Mouse (Mus musculus) adrenal gland, adult 8-10 months (tissue): ENCODE measurements around the gene Tmem62. TPM values are rescaled to one million over a fixed set of nuclear protein-coding genes. Genes with fewer than 3 reads are reported as not detected.
"Not testable (repeated sequence)": the region's sequence is repeated elsewhere in the genome, so short reads cannot be mapped to it uniquely, and the experiment has no call there.

Experiments
- DNase-seq: peaks from one replicate; pipeline ENCODE4 v3.0.0; 2022
- total RNA-seq, 4 experiments: library from RNA; stranded (reverse); gene quantifications; 2 replicates each; pipeline ENCODE4 v1.2.4; 2022

Gene Tmem62
- total RNA-seq = 10 to 100 TPM in 3 of 4 experiments, 1 to 10 TPM in 1; 9.7 to 25.4 (median 21.2) TPM

DNA sequence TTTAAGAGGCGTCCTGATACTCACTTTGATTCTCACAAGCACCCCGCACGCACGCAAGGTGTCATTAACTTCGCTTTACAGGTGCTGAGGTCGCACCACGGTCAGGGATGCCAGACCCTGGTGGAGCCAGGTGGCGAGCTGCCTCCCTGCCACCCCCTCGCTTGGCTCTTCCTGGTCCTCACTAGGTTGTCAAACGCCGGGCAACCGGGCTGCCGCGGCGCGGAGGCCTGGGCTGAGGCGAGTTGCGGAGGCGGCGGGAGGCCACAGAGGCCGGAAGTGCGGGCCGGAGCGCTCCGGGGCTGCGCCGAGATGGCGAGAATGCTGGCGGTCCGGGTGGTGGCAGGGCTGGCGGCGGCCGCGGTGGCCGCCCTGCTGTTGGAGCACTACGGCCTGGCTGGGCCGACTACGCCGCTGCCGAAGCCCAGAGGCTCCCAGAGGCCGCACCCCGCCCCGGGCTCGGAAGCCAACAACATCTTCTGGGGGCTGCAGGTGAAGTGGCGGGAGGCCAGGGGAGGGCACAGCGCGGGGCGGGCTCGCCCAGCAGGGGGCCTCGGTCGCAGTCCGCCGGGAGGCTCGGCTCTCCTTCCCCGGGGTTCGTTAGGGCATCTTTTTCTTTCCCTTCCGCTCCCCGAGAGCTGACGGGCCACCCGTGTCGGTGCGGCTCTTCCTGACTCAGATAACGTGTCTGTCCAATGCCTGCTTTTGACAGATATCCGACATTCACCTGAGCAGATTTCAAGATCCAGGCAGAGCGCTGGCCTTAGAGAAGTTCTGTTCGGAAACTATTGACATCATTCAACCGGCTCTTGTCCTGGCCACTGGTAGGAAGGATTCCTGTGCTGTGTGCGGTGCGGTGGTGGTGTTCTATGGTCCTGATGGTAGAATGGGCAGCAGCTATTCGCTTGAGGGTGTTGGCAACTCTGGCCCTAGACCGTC is at the start of gene Tmem62:
Tmem62 (plus strand) TSS at position 28 of the 936 bp plus-strand sequence.
- peak; percentile 51 for DNase-seq

DNA sequence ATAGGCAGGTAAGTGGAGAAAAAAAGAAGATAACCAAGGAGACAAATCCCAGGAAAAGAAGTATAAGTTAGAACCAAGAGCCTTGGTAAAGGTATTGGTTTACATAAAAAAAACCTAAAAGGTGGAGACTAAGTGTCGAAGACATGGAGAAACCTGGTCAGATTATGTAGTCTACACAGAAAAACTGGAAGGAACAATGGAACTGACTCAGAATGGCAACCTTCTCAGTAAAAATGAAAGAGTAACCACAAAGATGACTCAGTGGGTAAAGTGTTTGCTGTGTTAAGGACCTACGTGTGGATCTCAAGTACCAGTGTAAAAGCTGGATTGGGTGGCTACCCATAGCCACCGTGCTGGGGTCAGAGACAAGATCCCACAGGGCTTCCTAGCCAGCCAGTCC is 43.8 kb upstream of the Tmem62 start:
- no peak for DNase-seq

DNA sequence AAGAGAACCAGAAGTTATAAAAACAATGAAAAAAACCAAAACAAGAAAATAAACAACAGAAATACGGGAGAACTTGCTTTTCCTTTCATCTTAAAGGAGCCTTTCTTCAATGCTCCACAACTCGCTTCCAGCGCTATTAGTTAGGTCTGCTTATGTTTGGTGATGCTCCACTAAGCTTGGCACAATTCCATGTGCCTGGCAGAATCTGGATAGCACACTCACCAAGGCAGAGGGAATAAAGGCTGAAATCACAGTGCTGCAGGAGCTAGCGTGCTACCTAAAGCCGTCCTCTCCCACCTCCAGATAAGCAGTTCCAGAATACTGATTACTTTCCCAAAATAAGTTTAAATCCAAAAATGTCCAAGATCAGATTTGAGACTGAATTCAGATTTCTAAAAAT is 25.6 kb upstream of the Tmem62 start:
- no peak for DNase-seq

DNA sequence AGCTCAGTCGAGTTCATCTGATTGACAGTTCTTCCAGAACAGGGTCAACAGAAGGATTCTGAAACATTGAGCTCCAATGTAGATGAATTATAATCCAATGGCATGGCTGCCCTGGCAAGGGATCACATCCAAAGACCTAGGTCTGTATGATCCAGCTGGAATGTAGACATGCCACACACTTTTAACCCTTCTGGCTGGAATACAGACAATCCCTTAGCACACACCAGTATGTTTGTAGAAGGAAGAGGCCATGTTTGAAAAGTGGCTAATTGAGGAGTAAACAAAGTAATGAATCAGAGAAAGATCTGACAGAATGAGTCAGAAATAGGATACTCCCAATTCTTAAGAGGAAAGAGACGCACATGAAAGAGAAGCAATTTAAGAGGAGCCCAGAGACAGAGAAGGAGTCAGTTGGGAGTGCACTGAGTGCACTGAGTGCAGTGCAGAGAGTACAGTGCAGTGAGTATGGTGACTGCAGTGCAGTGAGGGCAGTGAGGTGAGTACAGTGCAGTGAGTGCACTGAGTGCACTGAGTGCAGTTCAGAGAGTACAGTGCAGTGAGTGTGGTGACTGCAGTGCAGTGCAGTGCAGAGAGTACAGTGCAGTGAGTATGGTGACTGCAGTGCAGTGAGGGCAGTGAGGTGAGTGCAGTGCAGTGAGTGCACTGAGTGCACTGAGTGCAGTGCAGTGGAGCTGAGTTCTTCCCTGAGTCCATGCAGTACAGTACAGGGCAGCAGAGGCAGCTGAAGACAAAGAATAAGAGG is 24.5 kb upstream of the Tmem62 start:
- DNase-seq = no peak

DNA sequence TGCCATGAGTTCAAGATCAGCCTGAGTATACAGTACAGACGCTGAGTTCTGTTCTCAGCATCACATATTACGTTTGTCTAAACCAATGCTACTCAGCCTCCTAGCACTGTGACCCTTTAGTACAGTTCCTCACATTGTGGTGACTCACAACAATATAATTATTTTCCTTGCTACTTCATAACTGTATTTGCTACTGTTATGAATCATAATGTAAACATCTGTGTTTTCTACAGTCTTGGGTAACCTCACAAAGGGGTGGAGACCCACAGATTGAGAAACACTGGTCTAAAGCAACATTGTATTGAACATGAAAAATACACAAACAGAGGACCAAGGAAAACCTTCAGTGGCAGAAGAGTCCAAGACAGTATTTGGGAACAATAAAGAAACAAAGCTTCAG is 17.5 kb upstream of the Tmem62 start:
- DNase-seq = no peak

DNA sequence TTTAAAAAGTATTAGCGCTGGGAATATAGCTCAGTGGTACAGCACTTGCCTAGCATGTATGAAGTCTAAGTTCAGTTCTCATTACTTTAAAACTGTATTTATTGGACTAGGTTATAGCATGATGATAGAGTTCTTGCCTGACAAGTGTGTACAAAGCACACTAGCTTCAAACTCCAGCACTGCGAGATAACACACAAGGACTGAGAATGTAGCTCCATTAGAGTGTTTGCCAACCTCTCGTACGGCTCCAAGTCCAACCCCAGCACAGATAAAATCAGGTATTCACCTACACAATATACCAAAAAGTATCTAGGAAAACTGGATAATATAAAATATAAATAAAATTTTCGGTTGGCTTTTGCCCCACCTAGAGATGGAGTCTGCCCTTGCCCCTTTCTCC is 17.0 kb upstream of the Tmem62 start:
- DNase-seq = no peak

DNA sequence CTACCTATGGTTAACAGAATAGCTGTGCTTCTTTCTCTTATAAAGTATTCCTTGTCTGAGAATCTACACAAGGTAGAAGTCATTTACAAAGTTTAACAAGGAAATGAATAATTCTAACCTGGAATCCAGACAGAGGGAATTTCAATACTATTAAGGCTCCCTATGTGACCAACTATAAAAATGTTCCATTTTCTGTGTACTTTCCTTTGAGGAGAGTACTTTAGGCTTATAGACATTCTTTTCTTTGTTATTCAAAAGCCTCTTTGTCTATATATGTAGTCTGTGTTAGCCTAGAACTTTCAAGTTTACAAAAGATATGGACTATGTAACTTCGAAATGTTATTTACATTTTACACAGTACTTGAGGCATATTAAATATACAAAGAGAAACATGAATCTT is 16.6 kb upstream of the Tmem62 start:
- no peak for DNase-seq

DNA sequence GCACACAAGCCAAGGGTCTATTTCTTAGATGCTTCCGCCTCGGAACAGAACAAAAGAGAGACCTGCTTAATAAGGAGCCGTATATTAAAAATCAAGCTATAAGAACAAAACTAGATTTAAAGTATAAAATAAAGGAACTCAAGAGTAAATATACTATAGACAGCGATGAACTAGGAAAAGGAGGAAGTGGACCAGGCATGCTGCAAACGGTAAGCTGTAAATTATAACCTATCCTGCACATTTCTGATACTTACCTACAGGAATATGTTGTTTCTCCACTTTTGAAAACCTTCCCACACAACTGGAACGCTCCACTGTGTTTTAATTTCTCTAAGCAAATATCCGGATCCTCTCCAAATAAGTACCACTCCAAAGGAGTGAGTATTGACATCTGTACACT is 13.7 kb upstream of the Tmem62 start:
- DNase-seq = no peak

DNA sequence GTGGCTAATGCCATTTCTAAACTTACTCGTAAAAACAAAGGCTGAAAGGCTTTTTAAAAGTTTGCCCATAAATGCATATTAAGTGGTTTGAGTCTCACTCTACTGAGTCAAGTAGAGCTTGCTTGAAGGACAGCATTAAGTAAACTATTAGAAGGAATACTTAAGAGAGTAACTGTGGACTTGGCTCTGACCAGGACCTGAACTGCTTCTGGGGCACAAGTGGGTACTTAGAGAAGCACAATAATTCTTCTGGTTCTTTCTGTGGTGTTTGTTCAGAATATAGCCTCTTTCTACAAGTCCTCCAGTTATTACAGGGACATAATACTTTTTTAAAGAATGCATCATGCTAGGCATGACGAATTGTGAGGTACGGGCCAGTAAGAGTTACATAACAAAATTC is 11.3 kb upstream of the Tmem62 start:
- no peak for DNase-seq

DNA sequence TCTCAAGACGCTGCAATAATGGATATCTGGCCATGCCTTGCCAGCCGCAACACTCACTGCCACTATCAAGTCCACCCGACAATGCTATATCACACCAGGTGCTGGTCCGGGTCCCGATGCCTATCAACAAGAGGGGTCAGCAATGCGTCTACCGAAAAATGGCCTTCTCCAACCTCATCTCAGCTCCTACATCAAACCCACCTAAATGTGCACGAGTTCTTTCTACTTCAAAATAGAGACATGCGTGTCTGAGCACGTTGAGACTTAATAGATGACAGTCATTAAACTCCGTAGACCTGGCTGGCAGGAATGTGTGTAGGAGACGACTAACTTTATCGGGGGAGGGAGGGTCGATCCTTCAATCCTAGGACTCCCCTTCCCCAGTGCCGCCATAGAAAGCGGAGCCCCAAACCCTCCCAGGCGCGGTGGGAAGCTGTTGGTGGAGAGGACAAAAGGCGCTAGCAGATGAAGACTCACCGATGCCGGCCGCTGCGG is 6.7 kb upstream of the Tmem62 start:
- DNase-seq = no peak

DNA sequence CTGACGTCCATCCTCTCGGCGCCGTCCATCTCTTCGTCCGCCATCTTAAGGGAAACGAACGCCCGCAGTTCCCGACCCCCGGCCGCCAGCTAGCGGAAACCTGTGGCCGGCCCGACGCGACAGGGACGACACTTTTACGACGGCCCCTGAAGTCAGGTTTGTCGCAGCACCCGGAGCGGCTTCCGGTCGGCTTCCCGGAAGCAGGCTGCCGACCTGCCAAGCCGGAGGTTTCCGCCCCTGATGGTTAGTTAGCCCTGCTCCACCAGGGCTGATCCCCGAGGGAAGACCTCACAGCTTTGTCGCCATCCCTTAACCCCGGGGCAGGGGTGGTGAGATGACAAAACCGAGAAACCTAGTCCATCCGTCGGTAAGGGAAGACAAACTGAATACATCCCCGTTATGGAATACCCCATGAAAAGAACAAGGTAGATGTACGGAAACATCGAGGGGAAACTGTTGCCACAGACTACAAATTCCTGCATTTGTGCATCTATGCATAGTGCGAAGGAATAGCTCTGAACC is 6.2 kb upstream of the Tmem62 start, which contains the start of gene Ubr1:
Ubr1 (minus strand) TSS at position 157 of the 522 bp plus-strand sequence.
- peak; percentile 84 for DNase-seq

DNA sequence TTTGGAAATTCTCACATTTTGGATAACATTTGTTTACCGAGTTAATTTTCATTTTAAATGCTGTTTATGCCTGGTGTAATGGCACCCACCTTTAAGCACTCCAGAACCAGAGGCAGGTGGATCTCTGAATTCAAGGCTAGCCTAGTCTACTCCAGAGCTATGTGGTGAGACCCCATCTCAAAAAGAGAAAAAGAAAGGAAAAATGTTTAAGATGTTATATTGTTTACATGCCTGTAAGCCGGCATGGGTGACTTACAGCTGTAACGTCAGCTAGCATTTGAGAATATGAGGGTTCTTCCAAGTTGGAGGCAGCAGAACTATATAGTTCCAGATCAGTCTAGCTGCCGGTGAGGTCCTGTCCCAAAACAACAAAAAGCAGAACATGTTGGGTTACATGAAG is 5.1 kb upstream of the Tmem62 start:
- no peak for DNase-seq

DNA sequence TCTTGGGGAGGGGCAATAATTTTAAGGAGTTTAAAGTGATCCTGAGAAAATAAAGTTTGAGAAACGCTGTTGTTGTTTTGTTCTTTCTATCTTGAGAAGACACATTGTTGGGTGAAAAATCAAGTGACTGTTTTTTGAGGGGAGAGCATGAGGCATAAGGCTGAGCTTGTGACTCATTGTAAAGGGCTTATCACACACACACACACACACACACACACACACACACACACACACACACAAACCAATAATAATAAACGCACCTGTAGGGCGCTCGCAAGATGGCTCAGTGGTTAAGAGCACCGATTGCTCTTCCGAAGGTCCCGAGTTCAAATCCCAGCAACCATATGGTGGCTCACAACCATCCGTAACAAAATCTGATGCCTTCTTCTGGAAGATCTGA is 4.6 kb upstream of the Tmem62 start:
- not testable (repeated sequence) for DNase-seq

DNA sequence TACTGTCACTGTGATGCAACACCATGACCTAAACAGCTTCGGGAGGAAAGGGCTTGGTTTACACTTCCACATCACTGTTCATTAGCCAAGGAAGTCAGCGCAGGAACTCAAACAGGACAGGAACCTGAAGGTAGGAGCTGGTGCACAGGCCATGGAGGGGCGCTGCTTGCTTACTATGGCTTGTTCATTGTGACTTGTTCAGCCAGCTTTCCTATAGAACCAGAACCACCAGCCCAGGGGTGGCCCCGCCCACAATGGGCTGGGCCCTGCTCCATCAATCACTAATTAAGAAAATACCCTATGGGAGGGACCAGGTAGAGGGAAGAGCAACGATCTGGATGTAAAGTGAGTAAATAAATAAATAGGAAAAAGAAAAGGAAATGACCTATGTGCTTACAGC is 3.9 kb upstream of the Tmem62 start:
- no peak for DNase-seq

DNA sequence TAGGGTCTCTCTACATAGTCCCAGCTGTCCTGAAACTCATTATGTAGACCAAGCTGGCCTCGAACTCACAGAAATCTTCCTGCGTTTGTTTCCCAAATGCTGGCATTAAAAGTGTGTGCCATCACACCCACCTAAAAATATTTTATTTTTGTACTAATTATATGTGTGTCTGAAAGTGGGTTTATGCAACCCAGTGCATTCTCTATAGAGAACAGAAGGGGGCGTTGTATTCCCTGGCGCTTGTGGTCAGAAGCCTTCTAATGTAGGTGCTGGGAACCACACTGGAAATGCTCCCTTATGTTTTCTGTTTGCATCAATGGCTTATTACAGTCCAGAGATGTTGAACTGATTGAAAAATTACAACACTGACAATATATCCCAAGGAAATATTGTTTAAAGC is 509 bp upstream of the Tmem62 start:
- no peak for DNase-seq

DNA sequence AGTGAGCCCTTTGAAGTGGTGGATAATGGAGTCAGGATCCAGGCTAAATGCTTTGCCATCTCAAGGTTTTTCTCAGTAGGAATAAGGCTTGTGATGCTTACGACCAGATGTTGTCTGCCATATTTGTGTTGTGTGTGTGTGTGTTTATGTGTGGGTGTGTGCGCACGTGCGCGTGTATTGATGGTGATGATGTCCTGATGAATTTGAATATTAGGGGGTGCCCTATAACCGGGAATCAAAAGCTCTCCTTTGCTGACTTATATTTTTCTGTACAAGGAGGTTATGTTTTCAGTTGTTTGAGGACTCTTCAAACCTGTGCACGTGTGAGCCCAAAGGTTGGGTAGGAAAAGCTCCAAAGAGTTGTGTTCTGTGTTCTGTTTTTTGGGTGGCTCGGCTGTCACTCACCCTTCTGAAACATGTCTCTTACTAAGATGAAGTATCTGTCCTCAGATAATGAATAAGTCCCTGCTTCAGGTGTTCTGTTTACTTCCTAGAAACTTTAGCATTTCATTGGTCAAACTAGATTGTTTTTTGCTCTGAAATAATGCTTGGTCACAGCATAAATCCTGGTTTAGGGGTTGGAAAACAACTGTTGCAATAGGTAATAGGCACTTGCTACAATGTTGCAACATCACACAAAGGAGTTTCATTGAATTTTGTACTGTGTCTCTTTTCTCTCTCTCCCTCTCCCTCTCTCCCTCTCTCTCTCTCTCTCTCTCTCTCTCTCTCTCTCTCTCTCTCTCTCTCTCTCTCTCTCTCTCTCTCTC is 1.3 kb downstream of the Tmem62 start:
- no peak for DNase-seq

DNA sequence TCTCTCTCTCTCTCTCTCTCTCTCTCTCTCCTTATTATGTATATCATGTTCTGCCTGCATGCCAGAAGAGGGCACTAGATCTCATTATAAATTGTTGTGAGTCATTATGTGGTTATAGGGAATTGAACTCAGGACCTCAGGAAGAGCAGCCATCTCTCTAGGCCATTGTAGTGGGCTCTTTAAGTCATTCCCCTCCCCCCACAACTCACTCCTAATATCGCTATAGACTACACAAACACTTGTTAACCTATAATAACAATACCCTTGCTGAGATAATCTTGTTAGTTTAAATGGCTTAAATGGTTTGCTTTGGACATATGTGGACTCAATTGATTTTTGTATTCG is 1.8 kb downstream of the Tmem62 start:
- no peak for DNase-seq

DNA sequence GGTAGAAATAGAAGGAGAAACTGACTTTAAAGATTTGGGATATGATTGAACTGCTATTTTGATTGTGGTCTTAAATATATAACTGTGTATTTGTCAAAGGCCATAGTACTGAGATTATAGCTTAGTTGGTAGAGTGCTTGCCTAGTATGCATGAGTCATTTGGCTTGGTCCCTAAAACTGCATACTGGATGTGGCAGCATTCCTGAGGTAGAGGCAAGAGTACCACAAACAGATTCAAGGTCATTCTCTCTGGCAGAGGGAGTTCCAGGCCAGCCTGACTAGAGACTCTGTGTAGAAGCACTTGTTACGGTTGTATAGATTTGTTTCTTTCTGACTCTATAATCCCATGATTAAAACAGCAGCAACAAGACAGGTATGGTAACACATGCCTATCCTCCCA is 3.0 kb downstream of the Tmem62 start:
- no peak for DNase-seq

DNA sequence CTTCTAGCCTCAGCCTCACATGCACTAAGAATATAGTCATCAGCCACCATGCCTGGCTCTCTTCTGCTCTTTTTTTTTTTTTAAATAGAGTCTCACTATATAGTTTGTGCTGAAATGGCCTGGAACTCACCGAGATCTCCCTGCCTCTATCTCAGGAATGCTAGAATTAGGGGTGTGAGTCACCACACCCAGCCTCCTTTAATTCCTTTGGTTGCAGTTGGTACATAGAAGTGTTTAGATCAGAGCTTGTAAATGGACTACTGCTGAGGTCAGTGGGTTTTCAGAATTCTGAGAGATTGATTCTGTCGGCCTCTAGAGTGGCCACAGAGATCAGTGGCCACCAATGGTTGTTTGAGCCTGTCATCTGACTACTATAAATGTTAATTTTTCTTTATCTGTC is 4.0 kb downstream of the Tmem62 start:
- no peak for DNase-seq

DNA sequence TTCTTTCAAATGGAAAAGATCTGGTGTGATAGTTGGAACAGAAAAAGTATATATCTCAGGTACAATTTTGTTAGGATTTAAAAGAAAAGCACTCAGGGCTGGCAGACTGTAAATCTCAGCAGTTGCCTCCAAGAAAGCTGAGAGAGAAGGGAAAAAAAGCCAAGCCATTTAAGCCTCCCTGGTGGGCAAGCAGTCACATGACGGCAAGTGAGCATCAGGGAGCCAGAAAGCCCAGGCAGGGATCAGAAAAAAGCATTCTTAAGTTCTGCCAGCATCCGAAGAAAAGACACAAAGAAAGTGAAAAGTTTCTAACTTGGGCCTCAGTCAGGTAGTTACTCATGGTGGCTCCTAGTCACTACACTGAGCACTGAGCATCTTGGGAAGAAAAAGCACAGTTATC is 6.8 kb downstream of the Tmem62 start:
- no peak for DNase-seq

DNA sequence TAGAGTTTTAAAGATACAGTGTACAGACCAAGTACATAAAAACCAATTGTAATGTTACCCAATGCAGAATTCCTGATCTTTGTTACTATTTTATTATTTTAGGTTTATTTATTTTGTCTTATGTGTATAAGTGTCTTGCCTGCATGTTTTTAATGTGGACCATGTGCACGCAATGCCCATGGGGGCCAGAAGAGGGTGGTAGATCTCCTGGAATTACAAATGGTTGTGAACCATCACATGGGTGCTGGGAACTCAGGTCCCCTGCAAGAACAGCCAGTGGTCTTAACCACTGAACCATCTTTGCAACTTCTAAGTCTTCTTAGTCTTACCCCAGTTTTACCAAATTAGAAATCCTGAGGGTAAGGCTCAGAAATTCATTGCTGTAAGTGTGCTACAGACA is 8.4 kb downstream of the Tmem62 start:
- no peak for DNase-seq

DNA sequence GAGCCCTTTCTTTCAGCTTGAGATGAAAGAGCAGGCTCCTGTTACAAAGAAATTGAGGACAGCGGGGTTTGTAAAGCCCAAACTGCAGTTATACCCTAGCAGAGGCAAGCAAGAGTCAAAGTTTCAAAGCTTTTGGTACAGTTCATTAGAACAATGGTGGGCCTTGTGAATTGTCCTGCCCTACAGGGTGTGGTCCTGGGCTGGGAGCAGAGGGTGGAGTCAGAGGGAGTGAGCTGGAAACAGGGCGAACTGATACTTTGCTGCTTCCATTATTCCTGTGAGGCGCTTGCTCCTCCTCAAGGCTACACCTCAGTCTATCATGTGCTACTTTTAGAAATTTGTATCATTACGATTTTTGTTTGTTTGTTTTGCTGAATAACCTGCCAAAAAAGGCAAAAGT is 14.4 kb downstream of the Tmem62 start:
- DNase-seq = no peak

DNA sequence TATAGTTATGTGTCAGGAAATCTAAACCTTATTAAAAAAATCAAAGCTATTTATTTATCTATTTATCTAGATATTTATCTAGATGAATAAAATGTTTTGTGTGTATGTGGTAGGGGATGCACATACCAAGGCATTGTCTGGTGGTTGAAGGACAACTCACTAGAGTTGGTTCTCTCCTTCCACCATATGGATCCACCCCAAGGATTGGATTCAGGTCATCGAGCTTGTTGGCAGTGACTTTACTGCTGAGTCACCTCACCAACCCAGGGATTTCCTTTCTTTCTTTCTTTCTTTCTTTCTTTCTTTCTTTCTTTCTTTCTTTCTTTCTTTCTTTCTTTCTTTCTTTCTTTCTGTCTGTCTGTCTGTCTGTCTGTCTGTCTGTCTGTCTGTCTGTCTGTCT is 19.8 kb downstream of the Tmem62 start:
- not testable (repeated sequence) for DNase-seq
